Comparison of ENCODE assay signal across 24 mouse cellular contexts in genomic region chr2:181233443-181233842, GRCm38 (mm10). TPM values are rescaled to one million over a fixed set of nuclear protein-coding genes. Genes with fewer than 3 reads are reported as not detected.
"Had no signal": no experiment of that assay in that cellular context is flagged by ENCODE, and none has a peak within 500 bp of the region (broad histone marks: within the 10 kb centered on the region; RNA-seq: fewer than 3 reads in every experiment).

No protein-coding gene starts in this region.

- H3K27ac ChIP-seq: liver, embryonic 13.5 days; liver, embryonic 15.5 days; lung, embryonic 15.5 days; macrophage; neural tube, embryonic 13.5 days; neural tube, embryonic 15.5 days had no signal

- H3K27me3 ChIP-seq: liver, embryonic 13.5 days; liver, embryonic 15.5 days; lung, embryonic 15.5 days; neural tube, embryonic 13.5 days; neural tube, embryonic 15.5 days had no signal

- H3K4me3 ChIP-seq: liver, embryonic 13.5 days; liver, embryonic 15.5 days; lung, embryonic 15.5 days; midbrain, embryonic 10.5 days; myocyte; neural tube, embryonic 13.5 days; neural tube, embryonic 15.5 days had no signal

- H3K9me3 ChIP-seq: liver, embryonic 13.5 days; liver, embryonic 15.5 days; lung, embryonic 15.5 days; midbrain, embryonic 10.5 days; neural tube, embryonic 13.5 days; neural tube, embryonic 15.5 days had no signal

- H3K36me3 ChIP-seq: midbrain, embryonic 10.5 days; neural tube, embryonic 13.5 days; neural tube, embryonic 15.5 days had no signal

- H3K9ac ChIP-seq: liver, embryonic 13.5 days; liver, embryonic 15.5 days; liver, postnatal 0 days; lung, embryonic 15.5 days; neural tube, embryonic 13.5 days; neural tube, embryonic 15.5 days had no signal

- DNase-seq: liver, embryonic 13.5 days; liver, postnatal 0 days; lung, adult 2 months; lung, postnatal 14 days; lung, postnatal 36 days; midbrain, embryonic 14.5 days; retina, postnatal 1 day; right cerebral cortex, adult 18-20 months; right cerebral cortex, postnatal 25 days; right cerebral cortex, postnatal 4 days; spleen, adult 18-20 months; thymus, adult 18-20 months; thymus, postnatal 25 days had no signal

- H3K4me1 ChIP-seq: liver, embryonic 13.5 days; liver, embryonic 15.5 days; lung, embryonic 15.5 days; neural tube, embryonic 13.5 days; neural tube, embryonic 15.5 days had no signal

- ATAC-seq: liver, postnatal 0 days; lung, postnatal 0 days; midbrain, embryonic 16.5 days had no signal

RNA-seq across cellular contexts. Expression of gene Fndc11, which starts 13.6 kb away (rescaled TPM):
- total RNA-seq: megakaryocyte progenitor cell, adult 5-6 weeks; megakaryocyte-erythroid progenitor cell, adult 5-6 weeks had no signal

RNA-seq across cellular contexts. Expression of gene Srms, which starts 20.5 kb away (rescaled TPM):
- total RNA-seq: megakaryocyte progenitor cell, adult 5-6 weeks; megakaryocyte-erythroid progenitor cell, adult 5-6 weeks had no signal

RNA-seq across cellular contexts. Expression of gene Ptk6, which starts 30.9 kb away (rescaled TPM):
- total RNA-seq: megakaryocyte progenitor cell, adult 5-6 weeks; megakaryocyte-erythroid progenitor cell, adult 5-6 weeks had no signal
